Mouse (Mus musculus): ENCODE measurements around the gene Gm21560. TPM values are rescaled to one million over a fixed set of nuclear protein-coding genes. Genes with fewer than 3 reads are reported as not detected.
"Not testable (repeated sequence)": the region's sequence is repeated elsewhere in the genome, so short reads cannot be mapped to it uniquely, and the experiment has no call there.

Gm21560 gene
- not detected in 2 replicates for polyA plus RNA-seq (2014; fragmentation: Nextera tagmentation; extraction: Ambion mirVana)

DNA sequence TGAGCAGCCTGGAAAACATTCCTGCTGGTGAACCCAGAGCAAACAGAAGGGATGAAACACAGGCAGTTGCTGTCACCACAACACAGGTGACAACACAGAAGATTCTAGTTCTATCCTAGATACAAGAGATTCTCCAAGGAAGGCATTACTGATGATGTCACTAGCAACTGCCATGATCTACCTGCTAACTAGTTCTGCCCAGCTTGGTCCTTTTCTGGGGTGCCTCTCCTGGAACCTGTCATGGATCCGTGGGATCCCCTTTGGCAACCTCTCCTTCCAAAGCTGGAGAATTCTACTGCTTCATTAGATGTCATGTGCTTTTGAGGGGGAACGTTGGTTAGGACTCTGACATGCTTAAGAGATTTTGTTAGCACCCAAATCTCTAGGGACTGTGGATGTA lies at the start of gene Gm21560:
Gm21560 (minus strand) TSS at position 101 of the 400 bp plus-strand sequence.
- ATAC-seq (replicated peaks; ENCODE audit: low FRiP score, low TSS enrichment, low read depth); H3K4me3 ChIP-seq (ENCODE audit: low read depth, low read length); H3K4me2 ChIP-seq (ENCODE audit: low read length); H3K27me3 ChIP-seq (replicated peaks; ENCODE audit: control insufficient read depth, insufficient read depth, low read length); H3K4me1 ChIP-seq (replicated peaks; ENCODE audit: control insufficient read depth, insufficient read depth, low read length); DNase-seq (ENCODE audit: low spot score); H3K36me3 ChIP-seq (ENCODE audit: control insufficient read depth, insufficient read depth, low read length); H3K9me3 ChIP-seq (ENCODE audit: control insufficient read depth, low read length); H3K9ac ChIP-seq (ENCODE audit: low read length); H3K27ac ChIP-seq (ENCODE audit: low read depth): not testable (repeated sequence)
- WGBS, result 42% methylated on average over 1 of the region's 2 CpGs

DNA sequence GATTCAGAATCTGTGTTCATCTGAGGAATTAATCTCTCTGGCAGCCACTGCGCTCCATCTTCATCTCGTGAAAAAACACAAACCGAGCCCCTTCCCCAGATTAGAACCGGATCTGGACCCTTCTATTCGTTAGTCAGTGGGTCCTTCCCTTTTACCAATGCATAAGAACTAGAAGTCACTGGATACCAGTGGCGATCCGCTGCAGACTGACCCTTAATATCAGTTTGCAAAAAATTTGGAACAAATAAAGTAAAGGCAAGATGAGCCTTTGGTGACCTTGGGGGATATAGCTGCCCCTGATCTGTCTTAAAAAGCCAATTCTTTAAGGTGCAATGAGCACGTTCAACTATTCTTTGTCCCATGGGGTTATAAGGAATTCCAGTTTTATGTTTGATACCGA lies 55.6 kb downstream of the Gm21560 start:
- H3K4me1 ChIP-seq (replicated peaks; ENCODE audit: control insufficient read depth, insufficient read depth, low read length); DNase-seq (ENCODE audit: low spot score); H3K4me2 ChIP-seq (ENCODE audit: low read length); H3K27ac ChIP-seq (ENCODE audit: low read depth); H3K27me3 ChIP-seq (replicated peaks; ENCODE audit: control insufficient read depth, insufficient read depth, low read length); H3K36me3 ChIP-seq (ENCODE audit: control insufficient read depth, insufficient read depth, low read length); H3K9me3 ChIP-seq (ENCODE audit: control insufficient read depth, low read length); ATAC-seq (replicated peaks; ENCODE audit: low FRiP score, low TSS enrichment, low read depth); H3K4me3 ChIP-seq (ENCODE audit: low read depth, low read length); H3K9ac ChIP-seq (ENCODE audit: low read length): not testable (repeated sequence)
- 81% methylated on average over 2 of the region's 9 CpGs for WGBS

GRCm38 (mm10) chr14:6161085-6161484 lies 58.0 kb downstream of the Gm21560 start:
- H3K4me2 ChIP-seq (ENCODE audit: low read length); DNase-seq (ENCODE audit: low spot score); ATAC-seq (replicated peaks; ENCODE audit: low FRiP score, low TSS enrichment, low read depth); H3K9me3 ChIP-seq (ENCODE audit: control insufficient read depth, low read length); H3K36me3 ChIP-seq (ENCODE audit: control insufficient read depth, insufficient read depth, low read length); H3K27ac ChIP-seq (ENCODE audit: low read depth); H3K27me3 ChIP-seq (replicated peaks; ENCODE audit: control insufficient read depth, insufficient read depth, low read length); H3K9ac ChIP-seq (ENCODE audit: low read length); H3K4me3 ChIP-seq (ENCODE audit: low read depth, low read length); H3K4me1 ChIP-seq (replicated peaks; ENCODE audit: control insufficient read depth, insufficient read depth, low read length): not testable (repeated sequence)
- WGBS, result no CpG with 5 or more reads among the region's 1 CpGs

Other genes with a start within 250 kb of the Gm21560 start
- not detected in 2 replicates for gene Gm3453, start 240.2 kb downstream of the Gm21560 start, polyA plus RNA-seq (2014; fragmentation: Nextera tagmentation; extraction: Ambion mirVana)
- gene Gm6337, start 161.0 kb downstream of the Gm21560 start, polyA plus RNA-seq (2014; fragmentation: Nextera tagmentation; extraction: Ambion mirVana), result not detected in 2 replicates
- gene Gm8206, start 125.3 kb downstream of the Gm21560 start, polyA plus RNA-seq (2014; fragmentation: Nextera tagmentation; extraction: Ambion mirVana), result 0.99 and 1.3 TPM in 2 replicates
- gene Gm3468, start 110.6 kb downstream of the Gm21560 start, polyA plus RNA-seq (2014; fragmentation: Nextera tagmentation; extraction: Ambion mirVana), result 2.7 and 3.3 TPM in 2 replicates
- not detected in 2 replicates for gene Gm3476, start 93.5 kb downstream of the Gm21560 start, polyA plus RNA-seq (2014; fragmentation: Nextera tagmentation; extraction: Ambion mirVana)
- 2.1 and 2.4 TPM in 2 replicates for gene Gm3411, start 68.0 kb upstream of the Gm21560 start, polyA plus RNA-seq (2014; fragmentation: Nextera tagmentation; extraction: Ambion mirVana)
- not detected in 2 replicates for gene Gm21103, start 85.6 kb upstream of the Gm21560 start, polyA plus RNA-seq (2014; fragmentation: Nextera tagmentation; extraction: Ambion mirVana)
- not detected in 2 replicates for gene Gm3618, start 124.4 kb upstream of the Gm21560 start, polyA plus RNA-seq (2014; fragmentation: Nextera tagmentation; extraction: Ambion mirVana)
- not detected in 2 replicates for gene Gm16440, start 171.0 kb upstream of the Gm21560 start, polyA plus RNA-seq (2014; fragmentation: Nextera tagmentation; extraction: Ambion mirVana)
- 0.39 and 0.95 TPM in 2 replicates for gene Gm3591, start 193.2 kb upstream of the Gm21560 start, polyA plus RNA-seq (2014; fragmentation: Nextera tagmentation; extraction: Ambion mirVana)
- gene Gm3594, start 225.3 kb upstream of the Gm21560 start, polyA plus RNA-seq (2014; fragmentation: Nextera tagmentation; extraction: Ambion mirVana), result not detected in 2 replicates